Mouse (Mus musculus): ENCODE results near the gene Rab15.
"Not testable (repeated sequence)": the region's sequence is repeated elsewhere in the genome, so short reads cannot be mapped to it uniquely, and the experiment has no call there.

The Rab15 gene

DNA sequence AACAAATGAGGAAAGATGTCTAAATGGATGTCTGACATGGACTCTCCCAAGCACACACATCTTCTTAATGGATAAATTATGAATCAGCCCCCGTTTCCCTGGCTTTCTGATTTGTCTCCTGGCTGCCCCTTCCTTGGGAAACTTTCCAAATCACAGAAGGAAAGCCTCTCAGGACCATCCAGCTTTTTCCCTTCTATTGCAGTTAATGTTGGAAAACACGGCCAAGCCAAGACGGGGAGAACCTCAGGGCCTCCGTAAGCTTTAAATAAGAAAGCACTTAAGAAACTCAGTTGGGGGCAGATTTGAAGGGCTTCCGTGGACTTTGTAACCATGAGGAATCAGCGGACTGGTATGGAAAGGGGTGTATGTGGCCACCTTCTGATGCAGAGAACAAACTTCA lies 2.9 kb downstream of the Rab15 start:
- no peak for DNase-seq (ENCODE audit: extremely low spot score, low spot score)

DNA sequence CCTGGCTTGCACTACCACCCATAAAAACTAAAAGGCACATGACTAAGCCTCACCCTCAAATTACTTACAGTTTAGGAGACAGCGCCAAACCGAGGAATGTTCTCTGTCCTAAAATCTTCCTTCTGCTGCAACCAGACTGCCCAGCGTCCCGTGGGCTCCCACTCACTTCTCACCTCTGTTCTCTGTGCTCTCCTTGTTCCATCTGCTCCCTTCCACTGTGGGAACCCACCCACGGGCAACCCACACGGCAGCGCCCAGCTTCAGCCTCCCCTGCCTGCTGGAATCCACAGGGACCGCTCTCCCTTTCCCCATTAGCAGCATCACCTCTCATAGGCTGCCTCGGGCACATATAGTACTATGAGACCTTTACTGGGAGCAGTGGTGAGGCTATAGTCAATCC lies 3.8 kb downstream of the Rab15 start:
- DNase-seq (ENCODE audit: extremely low spot score, low spot score), result no peak

DNA sequence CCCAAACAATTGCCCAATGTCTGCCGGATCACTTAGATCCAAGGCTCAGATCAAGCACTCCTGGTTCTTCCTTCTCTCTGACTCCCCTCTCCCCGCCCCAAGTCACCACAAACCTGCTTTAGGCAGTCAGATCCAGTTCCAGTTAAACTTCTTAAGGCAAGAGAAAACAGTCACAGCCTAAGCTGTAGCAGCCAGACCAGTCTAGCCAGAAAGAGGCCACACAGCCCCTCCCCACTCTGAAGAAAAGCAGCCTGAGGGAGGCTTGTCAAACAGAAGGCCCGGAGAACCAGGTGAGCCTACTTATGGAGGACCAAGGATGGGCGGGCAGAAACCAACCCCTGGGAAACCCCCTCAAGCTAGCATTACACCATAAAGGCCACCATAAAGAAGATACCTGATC lies 4.6 kb downstream of the Rab15 start:
- no peak for DNase-seq (ENCODE audit: extremely low spot score, low spot score)

DNA sequence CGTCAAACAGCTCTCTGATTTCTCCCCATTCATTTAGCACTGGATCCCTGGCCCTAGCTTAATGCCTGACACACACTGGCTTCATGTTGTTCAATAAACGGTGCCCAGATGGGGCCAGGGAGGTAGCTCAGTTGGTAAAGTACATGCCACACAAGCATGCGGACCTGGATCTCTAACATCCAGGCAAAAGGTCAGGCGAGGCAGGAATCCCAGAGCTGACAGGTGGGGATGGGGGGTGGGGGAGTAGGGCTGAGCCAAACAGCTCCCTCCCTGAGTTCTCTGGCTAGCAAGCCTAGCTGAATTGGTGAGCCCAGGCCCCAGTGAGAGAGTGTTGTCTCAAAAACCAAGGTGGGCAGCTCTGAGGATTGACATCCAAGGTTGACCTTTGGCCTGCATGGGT lies 5.5 kb downstream of the Rab15 start:
- DNase-seq (ENCODE audit: extremely low spot score, low spot score), result no peak

DNA sequence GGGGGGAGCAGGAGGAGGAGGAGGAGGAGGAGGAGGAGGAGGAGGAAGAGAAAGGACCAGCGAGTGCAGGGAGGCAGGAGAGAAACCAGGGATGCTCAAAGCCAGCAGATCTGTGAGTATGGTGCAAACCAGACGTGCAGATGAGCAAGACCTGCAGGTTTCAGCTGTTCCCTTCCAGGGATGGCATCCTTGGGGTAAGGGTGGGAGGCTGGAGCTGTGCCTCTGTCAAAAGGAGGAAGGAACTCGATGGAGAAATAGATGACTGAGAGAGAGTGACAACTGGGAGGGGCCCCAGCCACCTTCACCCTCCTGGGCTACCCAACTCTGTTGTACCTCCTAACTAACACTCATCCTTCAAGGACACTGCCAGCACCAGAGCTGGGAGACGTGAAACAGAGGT lies 6.0 kb downstream of the Rab15 start:
- no peak for DNase-seq (ENCODE audit: extremely low spot score, low spot score)

DNA sequence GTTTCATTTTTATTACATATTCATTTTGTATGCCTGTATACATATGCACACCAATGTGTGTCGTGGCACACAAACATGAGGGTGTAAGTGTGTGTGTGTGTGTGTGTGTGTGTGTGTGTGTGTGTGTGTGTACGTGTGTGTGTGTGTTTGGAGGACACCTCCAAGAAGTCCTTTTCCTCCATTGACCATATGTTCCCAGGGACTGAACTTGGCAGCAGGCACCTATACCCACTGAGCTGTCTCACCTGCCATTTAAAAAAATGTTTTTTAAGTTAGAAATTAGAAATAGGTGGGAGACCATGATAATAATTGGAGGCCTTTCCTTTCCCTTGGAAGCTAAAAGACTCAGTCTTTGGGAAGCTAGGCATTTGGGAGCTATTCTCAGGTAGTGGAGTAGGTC lies 8.6 kb downstream of the Rab15 start:
- no peak for DNase-seq (ENCODE audit: extremely low spot score, low spot score)

DNA sequence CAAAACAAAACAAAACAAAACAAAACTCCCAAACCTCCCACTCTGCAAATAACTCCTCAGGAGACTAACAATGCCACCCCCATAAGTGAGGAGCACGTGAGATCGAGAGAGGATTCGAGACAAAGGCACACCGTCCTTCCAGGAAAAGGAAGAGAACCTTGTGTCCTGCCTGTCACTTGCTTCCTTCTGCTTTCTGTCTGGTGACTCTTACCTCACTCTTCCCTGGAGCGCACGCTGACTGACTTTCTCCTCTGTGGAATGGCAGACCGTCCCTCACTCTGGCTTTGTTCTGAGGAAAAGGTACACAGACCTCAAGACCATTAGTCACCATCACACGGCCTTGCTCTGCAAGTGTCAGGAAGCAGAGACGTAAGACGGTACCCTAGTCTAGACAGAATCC lies 9.2 kb downstream of the Rab15 start:
- DNase-seq (ENCODE audit: extremely low spot score, low spot score), result no peak

DNA sequence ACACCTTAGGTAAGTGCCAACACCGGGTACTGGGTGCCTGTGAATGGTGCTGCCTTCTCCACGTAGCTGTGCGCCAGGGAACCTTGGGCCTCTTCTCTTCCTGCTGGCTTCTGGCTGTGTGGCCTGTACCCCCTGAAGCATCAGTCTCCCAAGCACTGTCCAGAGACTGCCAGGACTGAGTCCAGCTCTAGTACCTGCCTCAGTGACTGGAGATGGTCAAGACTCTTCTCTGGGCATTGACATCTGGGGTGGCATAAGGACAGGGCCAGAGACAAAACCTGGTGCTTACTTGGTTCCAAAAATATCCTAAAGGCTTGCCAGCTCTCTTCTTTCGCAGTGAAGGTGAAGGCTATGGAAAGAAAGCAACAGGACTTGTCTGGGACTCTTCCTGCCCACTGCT lies 11.7 kb downstream of the Rab15 start:
- no peak for DNase-seq (ENCODE audit: extremely low spot score, low spot score)

DNA sequence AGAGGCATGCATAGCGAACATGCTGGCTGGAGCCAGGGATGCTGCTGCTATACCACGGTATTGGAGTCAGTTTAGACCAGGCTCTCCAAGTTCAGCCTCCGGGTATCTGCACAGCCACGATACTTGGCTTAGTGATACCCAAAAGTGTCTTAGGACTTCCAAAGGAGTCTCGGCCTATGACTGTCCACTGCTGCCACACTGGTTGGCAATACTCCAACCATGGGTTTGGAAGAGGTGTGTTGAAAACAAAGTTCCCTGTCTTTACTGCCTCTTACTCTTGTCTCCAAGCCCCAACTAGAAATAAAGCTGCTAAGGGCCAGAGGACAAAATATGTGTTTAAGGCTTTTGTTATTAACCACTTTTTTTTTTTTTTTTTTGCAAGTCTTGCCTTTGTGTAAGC lies 12.2 kb downstream of the Rab15 start:
- no peak for DNase-seq (ENCODE audit: extremely low spot score, low spot score)

DNA sequence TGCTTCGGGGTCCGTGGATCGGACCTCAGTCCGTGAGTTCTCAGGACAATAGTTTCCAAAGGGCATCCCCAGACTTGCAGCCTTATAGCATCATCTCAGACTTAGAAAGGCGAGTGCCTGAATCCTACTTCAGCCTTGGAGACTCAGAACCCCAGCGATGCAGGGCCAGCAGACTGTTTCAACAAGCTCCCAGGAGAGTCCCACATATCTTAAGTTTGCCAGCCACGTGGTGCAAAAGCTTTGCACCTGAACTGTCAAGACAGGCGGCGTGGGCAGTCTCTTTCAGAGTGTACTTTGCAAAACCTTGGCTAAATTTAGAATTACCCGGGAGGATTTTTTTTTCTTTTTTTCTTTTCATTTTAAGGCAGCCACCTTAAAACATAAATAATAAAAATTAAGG lies 14.9 kb downstream of the Rab15 start:
- no peak for DNase-seq (ENCODE audit: extremely low spot score, low spot score)

DNA sequence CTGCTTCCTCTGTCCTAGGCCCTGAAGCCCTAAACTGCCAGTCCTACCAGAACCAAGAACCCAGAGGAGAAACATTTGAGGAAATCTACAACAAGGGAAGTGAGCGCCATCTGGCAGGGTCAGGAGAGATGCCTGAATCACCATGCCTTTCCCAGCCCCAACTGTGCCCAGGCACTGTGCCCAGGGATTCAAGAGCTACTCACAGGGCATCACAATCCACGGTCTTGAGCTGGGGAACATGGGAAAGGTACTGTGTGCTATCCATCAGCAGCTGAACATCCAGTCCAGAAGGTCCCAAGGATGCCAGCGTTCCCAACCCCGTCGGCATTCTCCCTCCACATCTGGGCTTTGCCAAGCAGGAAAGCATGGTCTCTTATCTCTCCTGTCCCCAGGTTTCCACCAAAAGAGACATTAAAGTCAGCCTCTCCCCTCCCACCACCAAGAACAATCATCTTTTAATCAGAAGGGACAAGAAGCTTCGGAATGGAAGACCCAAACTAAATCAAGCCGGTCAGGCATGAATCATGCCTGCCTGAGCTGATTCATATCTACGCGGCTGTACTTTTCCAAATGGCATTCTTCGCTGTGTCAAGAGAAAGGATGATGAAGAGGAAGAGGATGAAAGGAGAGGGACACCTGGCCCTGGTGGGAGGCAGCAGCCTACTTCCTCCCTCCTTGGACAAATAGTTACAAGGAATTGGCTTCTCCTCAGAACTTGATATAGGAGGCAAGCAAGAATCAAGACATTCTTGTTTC lies 17.5 kb downstream of the Rab15 start:
- DNase-seq (ENCODE audit: extremely low spot score, low spot score), result no peak

DNA sequence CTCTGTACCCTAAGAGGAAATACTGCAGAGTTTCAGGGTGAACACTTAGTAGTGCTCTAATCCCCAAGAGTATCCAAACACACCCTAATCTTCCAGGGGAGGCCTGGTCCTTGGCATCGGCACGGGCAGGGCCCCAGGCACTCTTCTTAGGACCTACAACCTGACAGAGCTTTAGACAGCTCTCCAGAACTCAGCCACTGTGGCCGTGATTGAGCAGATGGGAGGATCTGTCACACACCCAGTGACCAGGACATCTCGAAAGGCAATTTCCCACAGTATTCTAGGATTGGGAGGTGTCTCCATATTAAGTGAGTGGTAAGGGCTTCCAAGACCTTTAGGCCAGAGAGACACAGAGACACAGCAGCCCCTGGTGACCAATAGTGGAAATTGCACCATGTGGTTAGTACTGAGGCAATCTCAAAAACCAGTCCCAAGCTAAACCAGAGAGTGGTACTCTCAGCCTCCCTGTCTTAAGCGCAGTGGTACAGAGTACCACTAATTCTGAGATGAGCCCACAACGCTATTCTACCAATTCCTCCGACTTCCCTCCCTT lies 18.9 kb downstream of the Rab15 start:
- peak; percentile 41 for DNase-seq (ENCODE audit: extremely low spot score, low spot score)

DNA sequence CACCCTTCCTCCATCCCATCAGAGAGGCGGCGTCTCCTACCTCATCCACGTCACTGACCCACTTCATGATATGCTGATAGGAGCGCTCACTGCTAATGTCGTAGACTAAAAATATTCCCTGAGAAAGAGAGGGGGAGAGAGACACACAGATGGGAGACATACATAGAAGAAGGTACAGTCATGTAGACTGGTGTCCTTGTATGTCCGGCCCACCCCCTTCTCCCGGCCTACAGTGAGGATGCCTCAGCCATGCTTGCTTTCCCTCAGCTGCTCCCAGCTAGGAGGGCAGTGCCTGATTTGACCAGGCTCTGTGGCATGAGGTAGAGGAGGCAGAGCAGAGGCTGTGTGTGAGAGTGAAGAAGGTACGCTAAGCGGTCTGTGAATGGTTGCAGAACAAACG lies 19.7 kb downstream of the Rab15 start:
- DNase-seq (ENCODE audit: extremely low spot score, low spot score), result no peak

DNA sequence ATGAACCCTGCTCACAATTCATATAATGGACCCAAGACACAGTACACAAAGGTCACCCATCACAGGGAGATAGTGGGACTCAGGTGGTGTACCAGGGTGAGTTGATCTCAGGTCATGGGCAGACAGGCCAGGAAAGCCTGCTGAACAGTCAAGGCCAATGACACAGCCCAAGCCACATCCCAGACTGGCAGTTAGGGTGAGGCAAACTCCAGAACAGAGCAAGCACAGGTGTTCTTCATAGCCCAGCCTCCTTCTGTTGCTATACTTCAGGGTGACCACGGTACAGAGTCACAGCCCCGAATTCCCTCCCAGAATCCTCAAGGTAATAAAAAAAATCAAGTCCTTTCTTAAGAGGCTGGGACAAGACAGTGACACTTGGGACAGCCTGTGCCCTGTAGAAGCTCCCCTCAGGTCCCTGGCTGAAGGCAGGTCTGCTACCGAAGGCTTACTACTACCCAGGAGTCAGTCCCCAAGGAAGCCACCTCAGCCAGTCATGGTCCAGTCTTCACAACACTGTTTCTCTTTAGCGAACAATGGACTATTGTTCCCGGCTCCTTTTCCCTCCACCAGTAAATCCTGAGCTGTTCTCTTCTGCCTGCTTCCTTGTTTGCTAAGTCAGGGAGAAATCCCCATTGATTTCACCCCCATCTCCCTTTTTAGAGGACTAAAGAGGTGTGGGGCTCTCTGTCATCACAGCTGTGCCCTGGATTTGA lies 24.5 kb downstream of the Rab15 start:
- no peak for DNase-seq (ENCODE audit: extremely low spot score, low spot score)

DNA sequence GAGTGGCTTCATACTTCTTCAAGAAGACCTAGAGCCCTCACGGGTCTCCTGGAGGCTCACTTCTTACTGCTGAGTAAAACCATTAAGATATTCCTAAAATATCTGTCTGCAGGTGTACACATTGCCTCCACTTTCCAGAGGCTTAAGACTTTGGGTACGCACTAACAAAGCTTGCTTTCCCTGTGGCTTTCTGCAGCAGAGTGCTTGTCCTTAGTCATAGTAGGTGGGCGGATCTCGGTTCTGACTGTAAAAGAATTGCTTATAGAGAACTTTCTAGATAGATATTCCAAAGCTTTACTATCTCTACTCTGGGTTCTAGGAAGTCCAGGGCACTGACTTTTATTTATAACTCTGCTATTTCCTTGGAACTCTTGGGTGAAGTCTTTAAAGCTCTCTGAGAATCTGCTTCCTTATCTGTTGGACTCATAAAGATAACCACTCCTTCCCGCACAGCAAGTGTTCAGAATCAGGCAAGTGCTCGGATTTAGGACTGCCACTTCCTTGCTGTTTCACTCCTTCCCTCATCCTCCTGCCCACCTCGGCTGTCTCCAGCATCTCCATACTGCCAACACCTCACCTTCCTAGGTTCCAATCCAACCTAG lies 25.7 kb downstream of the Rab15 start:
- DNase-seq (ENCODE audit: extremely low spot score, low spot score), result no peak

DNA sequence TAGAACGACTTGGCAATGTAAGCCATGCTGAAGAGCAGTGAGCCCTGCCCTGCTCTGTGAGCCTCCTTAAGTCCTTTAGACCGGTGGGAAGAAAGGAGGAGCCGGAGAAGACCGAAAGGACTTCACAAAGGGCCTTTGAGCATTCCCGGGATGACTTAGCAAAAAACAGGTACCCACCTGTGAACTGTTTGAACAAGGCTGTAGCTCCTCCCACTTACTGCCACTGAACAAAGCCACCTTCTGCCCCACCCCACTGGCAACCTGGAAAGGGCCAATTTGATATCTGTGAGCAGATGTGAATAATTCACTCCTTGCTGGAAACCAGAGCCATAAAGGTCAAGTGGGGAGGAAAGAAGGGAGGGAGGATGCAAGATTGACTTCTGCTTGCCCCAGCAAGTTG lies 27.4 kb downstream of the Rab15 start, which contains the start of gene Gpx2:
TSS of gene Gpx2 (minus strand) at position 205 of the 400 bp plus-strand sequence.
- DNase-seq (ENCODE audit: extremely low spot score, low spot score), result no peak

DNA sequence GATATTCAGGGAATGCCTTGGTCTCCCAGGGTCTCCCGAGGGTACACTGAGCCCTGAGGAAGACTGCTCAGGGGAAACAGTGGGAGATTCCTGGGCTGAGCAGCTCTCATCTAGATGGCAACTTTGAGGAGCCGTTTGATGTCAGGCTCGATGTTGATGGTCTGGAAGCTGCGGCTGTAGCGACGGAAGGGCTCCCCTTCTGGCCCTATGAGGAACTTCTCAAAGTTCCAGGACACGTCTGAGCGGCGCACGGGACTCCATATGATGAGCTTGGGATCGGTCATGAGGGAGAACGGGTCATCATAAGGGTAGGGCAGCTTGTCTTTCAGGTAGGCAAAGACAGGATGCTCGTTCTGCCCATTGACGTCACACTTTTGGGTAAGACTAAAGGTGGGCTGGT lies 30.2 kb downstream of the Rab15 start:
- DNase-seq (ENCODE audit: extremely low spot score, low spot score), result not testable (repeated sequence)

DNA sequence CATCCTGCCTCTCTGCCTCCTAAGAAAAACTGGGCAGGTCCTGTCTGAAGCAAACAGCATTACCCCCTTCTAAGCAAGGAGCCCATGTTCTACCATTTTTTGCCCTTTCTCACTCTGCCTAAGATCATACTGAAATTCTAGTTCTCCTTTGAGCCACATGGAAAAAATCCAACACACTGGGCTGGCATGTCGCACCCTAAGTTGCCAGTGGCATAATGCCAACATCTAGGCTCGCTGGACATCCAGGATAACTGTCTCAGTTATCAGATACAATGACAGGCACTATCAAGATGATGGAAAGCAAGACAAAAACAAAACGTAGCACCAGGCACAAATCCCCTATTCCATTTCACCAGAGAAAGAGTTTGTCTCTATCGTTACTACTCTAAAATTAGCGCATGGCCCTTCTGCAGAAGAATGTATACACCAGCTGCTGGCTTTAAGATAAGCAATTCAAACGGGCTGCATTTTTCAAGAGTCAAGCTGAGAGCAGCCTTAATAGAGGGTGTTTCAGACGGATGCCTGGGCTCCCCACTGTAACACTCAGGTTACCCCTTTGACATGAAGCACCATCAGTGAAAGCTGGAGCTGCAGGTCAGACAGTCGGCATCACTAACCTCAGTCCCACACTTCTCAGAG lies 32.1 kb downstream of the Rab15 start:
- no peak for DNase-seq (ENCODE audit: extremely low spot score, low spot score)

DNA sequence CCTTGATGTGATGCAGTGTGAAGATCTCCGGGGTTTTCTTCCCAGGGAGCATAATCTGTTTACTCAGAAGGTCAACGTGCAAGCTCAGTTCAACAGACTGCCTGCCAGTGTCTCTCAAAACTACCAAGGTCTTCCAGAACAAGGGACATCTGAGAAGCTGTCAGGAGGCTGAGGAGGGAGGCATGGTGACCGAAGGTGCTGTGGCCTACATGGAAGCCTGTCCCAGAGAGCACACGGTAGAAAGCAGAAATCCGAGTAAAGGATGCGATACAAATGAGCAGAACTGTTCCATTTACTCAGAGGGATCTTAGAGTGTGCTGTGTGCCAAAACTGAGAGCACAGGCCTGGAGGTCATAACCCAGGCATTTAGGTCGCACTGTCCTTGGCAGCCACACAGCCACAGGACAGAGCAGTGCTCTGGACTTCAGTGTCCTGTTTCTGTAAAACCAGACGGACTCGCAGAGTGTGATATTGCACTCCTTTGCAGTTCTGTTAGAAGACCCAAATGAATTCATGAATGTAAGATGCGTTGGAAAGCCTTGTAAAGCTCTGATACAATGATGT lies 38.6 kb downstream of the Rab15 start:
- no peak for DNase-seq (ENCODE audit: extremely low spot score, low spot score)

DNA sequence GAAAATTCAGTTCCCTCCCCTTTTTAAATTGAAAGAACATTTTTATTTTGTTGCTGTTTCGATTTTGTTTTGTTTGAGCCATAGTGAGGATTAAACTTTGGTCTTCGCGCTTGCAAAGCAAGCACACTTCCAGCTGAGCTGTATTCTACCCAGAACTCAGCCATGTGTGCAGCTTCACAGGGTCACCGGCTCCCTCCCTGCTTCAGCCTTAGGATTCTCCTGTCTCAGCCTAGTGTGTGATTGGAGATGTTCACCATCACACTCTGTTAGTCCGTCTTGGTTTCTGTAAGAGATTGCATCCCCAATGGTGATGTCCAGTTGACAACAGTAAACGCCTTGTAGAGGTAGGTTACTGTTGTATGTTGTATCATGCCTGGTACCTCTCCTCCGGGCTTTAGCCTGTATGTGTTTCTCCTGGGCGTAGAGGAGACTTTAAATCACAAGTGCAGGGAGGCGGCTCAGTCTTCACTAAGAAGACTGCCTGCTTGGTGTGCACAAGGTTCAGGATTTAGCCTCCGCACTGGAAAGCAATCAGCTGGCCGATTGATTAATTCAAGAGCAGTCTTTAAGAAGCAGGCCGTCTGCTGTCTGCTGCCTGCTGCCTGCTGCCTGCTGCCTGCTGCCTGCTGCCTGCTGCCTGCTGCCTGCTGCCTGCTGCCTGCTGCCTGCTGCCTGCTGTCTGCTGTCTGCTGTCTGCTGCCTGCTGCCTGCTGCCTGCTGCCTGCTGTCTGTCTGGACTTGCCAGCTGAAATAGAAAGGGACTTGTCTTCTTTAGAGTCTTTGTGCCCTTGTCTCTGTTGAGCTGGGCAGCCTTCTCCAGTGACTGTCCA lies 41.9 kb downstream of the Rab15 start:
- no peak for DNase-seq (ENCODE audit: extremely low spot score, low spot score)

DNA sequence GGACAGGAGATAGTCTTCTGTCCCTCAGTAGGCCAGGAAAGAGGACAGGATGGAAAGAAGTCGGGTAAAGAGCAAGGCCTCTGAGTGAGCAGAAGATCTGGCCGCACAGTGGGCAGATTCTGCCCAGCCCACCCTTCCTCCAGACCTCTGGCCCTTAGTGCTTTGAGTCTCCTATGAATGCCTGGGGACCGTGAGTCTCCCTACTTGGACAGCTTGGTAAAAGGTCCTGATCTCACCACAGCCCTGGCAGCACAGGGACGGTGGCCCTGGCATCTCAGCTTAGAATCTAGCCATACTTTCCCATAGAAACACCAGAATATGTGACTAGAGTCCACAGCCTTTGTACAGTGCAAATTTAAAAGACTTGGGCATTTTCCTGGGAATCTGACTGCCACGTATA lies 42.8 kb downstream of the Rab15 start:
- DNase-seq (ENCODE audit: extremely low spot score, low spot score), result no peak

Measured in neural tube, embryonic 10.5 days (tissue).